Mouse (Mus musculus) left cerebral cortex, postnatal 14 days (tissue): Measurements from ENCODE around the gene Myh7b. TPM values are rescaled to one million over a fixed set of nuclear protein-coding genes. Genes with fewer than 3 reads are reported as not detected.
A peak's percentile ranks its signal among the peaks of the same experiment; 100 is the strongest.

Experiments used
- DNase-seq, 2 experiments: peaks; one replicate each; pipeline ENCODE4 v3.0.0; 2021 to 2022; ENCODE audit warnings: low spot score in 2 of 2, mixed read lengths in 1 of 2
- intact Hi-C: fragments of 180-260 bp; cut with DNase I; formaldehyde crosslinking; loops from one replicate; pipeline ENCODE4 v1.15.1; 2025
- microRNA-seq, 2 experiments: library from miRNA; unstranded; fragments of <30 nt; microRNA quantifications; one replicate each; pipeline ENCODE4 v1.2.0; 2022
- total RNA-seq, 2 experiments: library from RNA; stranded (reverse); gene quantifications; 2 replicates each; pipeline ENCODE4 v1.2.3; 2021

Gene Myh7b
- total RNA-seq, 2 experiments from 2014 or later: 4.5 to 5.6 TPM

GRCm38 (mm10) chr2:155673546-155673945, 62.5 kb downstream of the Myh7b start:
- intact Hi-C loops: no loop called here

GRCm38 (mm10) chr2:155675118-155675517, 64.1 kb downstream of the Myh7b start:
- intact Hi-C loops: no loop called here
- no peak for DNase-seq

More at GRCm38 (mm10) chr2:155673546-155673945, 62.5 kb downstream of the Myh7b start:
- peak; percentile 45 to 59 for DNase-seq

GRCm38 (mm10) chr2:155679586-155680110, 68.6 kb downstream of the Myh7b start:
- DNase-seq: no peak
- intact Hi-C loops: no loop called here

- intact Hi-C loops: no loop called here
- DNase-seq: no peak
Observed at GRCm38 (mm10) chr2:155680591-155680990, 69.6 kb downstream of the Myh7b start.

- DNase-seq: no peak
- intact Hi-C loops: no loop called here
Observed at GRCm38 (mm10) chr2:155681194-155681593, 70.2 kb downstream of the Myh7b start.

- intact Hi-C loops: no loop called here
- no peak for DNase-seq
Observed at GRCm38 (mm10) chr2:155681874-155682273, 70.9 kb downstream of the Myh7b start.

GRCm38 (mm10) chr2:155683137-155683536, 72.1 kb downstream of the Myh7b start:
- no peak for DNase-seq
- intact Hi-C loops: no loop called here

- intact Hi-C loops: no loop called here
- no peak for DNase-seq
Observed at GRCm38 (mm10) chr2:155683821-155684220, 72.8 kb downstream of the Myh7b start.

Small RNA genes lying within 50 kb of the gene (microRNA-seq; reads per million reads assigned to microRNA genes)
- 4.2 to 18.2 reads per million in 2 experiments for gene Mir499

Other genes with a start within 250 kb of the Myh7b start
- 100 to 1,000 TPM; 220 to 224 TPM for gene Trp53inp2, start 230.2 kb upstream of the Myh7b start, total RNA-seq
- gene Ncoa6, start 137.3 kb upstream of the Myh7b start, total RNA-seq: 10 to 100 TPM; 60.9 to 63.8 TPM
- gene Acss2, start 93.3 kb upstream of the Myh7b start, total RNA-seq: 10 to 100 TPM; 46.6 to 52.7 TPM
- 100 to 1,000 TPM; 112 to 120 TPM for gene Ggt7, start 93.0 kb upstream of the Myh7b start, total RNA-seq
- 10 to 100 TPM; 15.8 to 18.3 TPM for gene Gss, start 18.4 kb upstream of the Myh7b start, total RNA-seq
- 100 to 1,000 TPM; 140 TPM for gene Trpc4ap, start 81.2 kb downstream of the Myh7b start, total RNA-seq
- 10 to 100 TPM; 16.6 to 17.8 TPM for gene Edem2, start 118.3 kb downstream of the Myh7b start, total RNA-seq
- gene Gm17581, start 124.7 kb downstream of the Myh7b start, total RNA-seq: not detected
- 1 to 10 TPM; 1.8 to 1.9 TPM for gene Procr, start 139.9 kb downstream of the Myh7b start, total RNA-seq
- 10 to 100 TPM; 45.8 to 50.0 TPM for gene Mmp24, start 164.1 kb downstream of the Myh7b start, total RNA-seq
- 10 to 100 TPM; 45.7 to 50.3 TPM for gene BC029722, start 208.2 kb downstream of the Myh7b start, total RNA-seq
- 10 to 100 TPM; 65.3 to 67.6 TPM for gene Eif6, start 215.7 kb downstream of the Myh7b start, total RNA-seq
- not detected for gene Fam83c, start 223.6 kb downstream of the Myh7b start, total RNA-seq